Mouse (Mus musculus) cerebellum, postnatal 25 days (tissue): ENCODE results near the gene 9430097D07Rik.

Experiments used
- DNase-seq, 2 experiments: peaks; one replicate each; pipeline ENCODE4 v3.0.0; 2021; ENCODE audit warnings: mixed read lengths in 2 of 2

Gene 9430097D07Rik

GRCm38 (mm10) chr2:32575586-32576160, at the start of gene 9430097D07Rik:
Gene 9430097D07Rik, minus strand, starts transcription at chr2:32575684.
- DNase-seq = peak; percentile 83 to 88

GRCm38 (mm10) chr2:32624111-32624748, 48.7 kb upstream of the 9430097D07Rik start:
- DNase-seq = no peak

- no peak for DNase-seq
Measured at GRCm38 (mm10) chr2:32621517-32621859, 46.0 kb upstream of the 9430097D07Rik start, which contains the start of gene Ak1. Gene Ak1, plus strand, starts transcription at chr2:32621758.

- DNase-seq = no peak
Measured at GRCm38 (mm10) chr2:32620682-32621516, 45.4 kb upstream of the 9430097D07Rik start.

GRCm38 (mm10) chr2:32618051-32618450, 42.6 kb upstream of the 9430097D07Rik start:
- no peak for DNase-seq

- no peak for DNase-seq
Measured at GRCm38 (mm10) chr2:32617601-32618000, 42.1 kb upstream of the 9430097D07Rik start.

- no peak for DNase-seq
Measured at GRCm38 (mm10) chr2:32617109-32617508, 41.6 kb upstream of the 9430097D07Rik start.

GRCm38 (mm10) chr2:32612274-32612673, 36.8 kb upstream of the 9430097D07Rik start:
- no peak for DNase-seq

GRCm38 (mm10) chr2:32610610-32611229, 35.2 kb upstream of the 9430097D07Rik start:
- DNase-seq = peak; percentile 43 to 66

GRCm38 (mm10) chr2:32608778-32609435, 33.4 kb upstream of the 9430097D07Rik start:
- peak in 1 of 2 experiments; percentile 41 for DNase-seq

- peak; percentile 71 to 73 for DNase-seq
Measured at GRCm38 (mm10) chr2:32608141-32608777, 32.8 kb upstream of the 9430097D07Rik start.

GRCm38 (mm10) chr2:32607262-32607947, 31.9 kb upstream of the 9430097D07Rik start:
- peak; percentile 63 to 68 for DNase-seq

- DNase-seq = peak; percentile 89 to 95
Measured at GRCm38 (mm10) chr2:32606161-32607142, 31.0 kb upstream of the 9430097D07Rik start.

- DNase-seq = no peak
Measured at GRCm38 (mm10) chr2:32604631-32605030, 29.1 kb upstream of the 9430097D07Rik start.

- DNase-seq = peak; percentile 96
Measured at GRCm38 (mm10) chr2:32602600-32603054, 27.1 kb upstream of the 9430097D07Rik start.

GRCm38 (mm10) chr2:32601417-32602065, 26.1 kb upstream of the 9430097D07Rik start:
- DNase-seq = peak; percentile 55 to 77

GRCm38 (mm10) chr2:32599409-32599808, 23.9 kb upstream of the 9430097D07Rik start, which contains the start of gene St6galnac6:
Gene St6galnac6, plus strand, starts transcription at chr2:32599709.
- DNase-seq = no peak

- peak; percentile 76 to 87 for DNase-seq
Measured at GRCm38 (mm10) chr2:32598506-32598905, 23.0 kb upstream of the 9430097D07Rik start.

- peak in 1 of 2 experiments; percentile 51 for DNase-seq
Measured at GRCm38 (mm10) chr2:32597699-32598098, 22.2 kb upstream of the 9430097D07Rik start.
